Mouse (Mus musculus) kidney, embryonic 14.5 days (tissue): ENCODE data around the gene Hmgb1. TPM values are rescaled to one million over a fixed set of nuclear protein-coding genes. Genes with fewer than 3 reads are reported as not detected.

Experiments used
- ATAC-seq: fragments of 200-750 bp; cut with Nextera tagmentation; 2 replicates; pipeline ENCODE4 v1.8.0; 2017; ENCODE audit warnings: moderate number of reproducible peaks, mild to moderate bottlenecking, moderate TSS enrichment, moderate library complexity; ENCODE audit not compliant: low FRiP score, low TSS enrichment
- H3K27ac ChIP-seq: fragments of 300-500 bp; sonication (generic); 2 replicates; pipeline ENCODE4 v1.5.1; 2014; ENCODE audit warnings: low read depth, mild to moderate bottlenecking, low read length, moderate library complexity, mixed read lengths
- H3K27me3 ChIP-seq: fragments of 300-500 bp; sonication (generic); 2 replicates; pipeline ENCODE4 v1.6.1; 2014; ENCODE audit warnings: mild to moderate bottlenecking, low read length; ENCODE audit not compliant: control insufficient read depth, insufficient read depth
- H3K36me3 ChIP-seq: fragments of 300-500 bp; sonication (generic); 2 replicates; pipeline ENCODE4 v1.6.1; 2014; ENCODE audit warnings: low read length, mixed read lengths; ENCODE audit not compliant: control insufficient read depth, insufficient read depth
- H3K4me1 ChIP-seq: fragments of 300-500 bp; sonication (generic); 2 replicates; pipeline ENCODE4 v1.6.1; 2014; ENCODE audit warnings: low read length, mixed read lengths; ENCODE audit not compliant: control insufficient read depth, insufficient read depth
- H3K4me2 ChIP-seq: fragments of 300-500 bp; sonication (generic); replicated peaks from 2 replicates; pipeline ENCODE4 v1.6.1; 2014; ENCODE audit warnings: low read depth, mild to moderate bottlenecking, low read length
- H3K4me3 ChIP-seq: fragments of 300-500 bp; sonication (generic); 2 replicates; pipeline ENCODE4 v1.5.1; 2014; ENCODE audit warnings: mild to moderate bottlenecking, low read length
- H3K9ac ChIP-seq: fragments of 300-500 bp; sonication (generic); 2 replicates; pipeline ENCODE4 v1.6.1; 2014; ENCODE audit warnings: low read depth, mild to moderate bottlenecking, low read length, moderate library complexity
- H3K9me3 ChIP-seq: fragments of 300-500 bp; sonication (generic); 2 replicates; pipeline ENCODE4 v1.6.1; 2016; ENCODE audit warnings: low read length; ENCODE audit not compliant: control insufficient read depth
- WGBS: fragments of 180-500 bp; shearing (Covaris S2); extraction: QIAGEN DNeasy Blood & Tissue Kit; methylation state at CpG from one replicate; pipeline ENCODE4 v1.1.7; 2014; 5-methylcytosine and 5-hydroxymethylcytosine counted together
- polyA plus RNA-seq: library from polyadenylated mRNA; unstranded; fragments of >200 nt; fragmentation: Nextera tagmentation; extraction: Ambion mirVana; gene quantifications from 2 replicates; pipeline ENCODE4 v1.2.1, GENCODE M21; 2014

Hmgb1 gene
- polyA plus RNA-seq, 1 experiment from 2014 or later = 1,862 TPM

- H3K4me2 ChIP-seq = peak overlapping the region; percentile 89
- H3K9me3 ChIP-seq = no peaks in the 10 kb centered on the region
- H3K4me1 ChIP-seq = peaks cover 13% of the 10 kb centered on the region
- peak overlapping the region; percentile 91 for H3K4me3 ChIP-seq
- H3K27ac ChIP-seq = peak overlapping the region; percentile 100
- peak; percentile 97 for ATAC-seq
- peak overlapping the region; percentile 100 for H3K9ac ChIP-seq
- H3K27me3 ChIP-seq = no peaks in the 10 kb centered on the region
- H3K36me3 ChIP-seq = peaks cover 16% of the 10 kb centered on the region
- 2% methylated on average over 104 of the region's 110 CpGs for WGBS
These were observed 131.6 kb downstream of the Hmgb1 start for GRCm38 (mm10) chr5:149052421-149053338.

- H3K27ac ChIP-seq = peak overlapping the region; percentile 100
- no peaks in the 10 kb centered on the region for H3K27me3 ChIP-seq
- peak overlapping the region; percentile 100 for H3K9ac ChIP-seq
- H3K4me2 ChIP-seq = peak overlapping the region; percentile 89
- H3K4me1 ChIP-seq = peaks cover 13% of the 10 kb centered on the region
- peak; percentile 65 for ATAC-seq
- WGBS = under 1% methylated on average over 60 of the region's 120 CpGs
- H3K4me3 ChIP-seq = peak overlapping the region; percentile 91
- peaks cover 18% of the 10 kb centered on the region for H3K36me3 ChIP-seq
- H3K9me3 ChIP-seq = no peaks in the 10 kb centered on the region
These were observed 132.5 kb downstream of the Hmgb1 start for GRCm38 (mm10) chr5:149051571-149052420.

- Histone ChIP-seq H3K9me3 (no peaks in the 10 kb centered on the region), H3K27ac (peak overlapping the region; percentile 100), H3K4me3 (peak overlapping the region; percentile 91), H3K27me3 (no peaks in the 10 kb centered on the region), H3K9ac (peak overlapping the region; percentile 100), H3K4me2 (peak overlapping the region; percentile 89), H3K4me1 (peaks cover 13% of the 10 kb centered on the region), H3K36me3 (peaks cover 24% of the 10 kb centered on the region)
- ATAC-seq = no peak
- under 1% methylated on average over 26 of the region's 27 CpGs for WGBS
These were observed 133.1 kb downstream of the Hmgb1 start for GRCm38 (mm10) chr5:149051194-149051570.

- peak overlapping the region; percentile 91 for H3K4me3 ChIP-seq
- peak overlapping the region; percentile 100 for H3K9ac ChIP-seq
- peaks cover 29% of the 10 kb centered on the region for H3K36me3 ChIP-seq
- H3K9me3 ChIP-seq = no peaks in the 10 kb centered on the region
- no peak for ATAC-seq
- H3K27ac ChIP-seq = no peak overlapping the region; the same call in 1 of the 2 replicates
- peak overlapping the region; percentile 89 for H3K4me2 ChIP-seq
- H3K27me3 ChIP-seq = no peaks in the 10 kb centered on the region
- WGBS = 15% methylated on average over 10 of the region's 10 CpGs
- peaks cover 13% of the 10 kb centered on the region for H3K4me1 ChIP-seq
These were observed 133.6 kb downstream of the Hmgb1 start for GRCm38 (mm10) chr5:149050588-149051160.

- no peak overlapping the region for H3K4me2 ChIP-seq
- no peak for ATAC-seq
- WGBS = 84% methylated on average over 3 of the region's 3 CpGs
- no peak overlapping the region for H3K9ac ChIP-seq
- no peaks in the 10 kb centered on the region for H3K27me3 ChIP-seq
- no peak overlapping the region for H3K4me3 ChIP-seq
- H3K36me3 ChIP-seq = peaks cover 33% of the 10 kb centered on the region
- no peak overlapping the region for H3K27ac ChIP-seq
- no peaks in the 10 kb centered on the region for H3K9me3 ChIP-seq
- H3K4me1 ChIP-seq = peaks cover 13% of the 10 kb centered on the region
These were observed 134.9 kb downstream of the Hmgb1 start for GRCm38 (mm10) chr5:149049435-149049834.

- ATAC-seq = no peak
- 91% methylated on average over 1 of the region's 1 CpGs for WGBS
- Histone ChIP-seq H3K27ac (no peak overlapping the region), H3K4me1 (peaks cover 11% of the 10 kb centered on the region), H3K4me2 (no peak overlapping the region), H3K36me3 (peaks cover 33% of the 10 kb centered on the region), H3K9ac (no peak overlapping the region), H3K4me3 (no peak overlapping the region), H3K9me3 (no peaks in the 10 kb centered on the region), H3K27me3 (no peaks in the 10 kb centered on the region)
These were observed 135.3 kb downstream of the Hmgb1 start for GRCm38 (mm10) chr5:149048961-149049360.

GRCm38 (mm10) chr5:149046650-149047049 is 137.6 kb downstream of the Hmgb1 start:
- peaks cover 8% of the 10 kb centered on the region for H3K4me1 ChIP-seq
- peaks cover 33% of the 10 kb centered on the region for H3K36me3 ChIP-seq
- H3K4me3 ChIP-seq = no peak overlapping the region
- ATAC-seq = no peak
- no peaks in the 10 kb centered on the region for H3K9me3 ChIP-seq
- 84% methylated on average over 9 of the region's 9 CpGs for WGBS
- no peak overlapping the region for H3K9ac ChIP-seq
- no peaks in the 10 kb centered on the region for H3K27me3 ChIP-seq
- H3K4me2 ChIP-seq = no peak overlapping the region
- no peak overlapping the region for H3K27ac ChIP-seq

- Histone ChIP-seq H3K9me3 (no peaks in the 10 kb centered on the region), H3K4me2 (no peak overlapping the region), H3K4me1 (peaks cover 8% of the 10 kb centered on the region), H3K36me3 (peaks cover 33% of the 10 kb centered on the region), H3K27me3 (no peaks in the 10 kb centered on the region), H3K4me3 (no peak overlapping the region), H3K9ac (no peak overlapping the region), H3K27ac (no peak overlapping the region)
- no peak for ATAC-seq
- WGBS = 86% methylated on average over 9 of the region's 9 CpGs
These were observed 138.7 kb downstream of the Hmgb1 start for GRCm38 (mm10) chr5:149045470-149046085.
